Mouse (Mus musculus) ES-Bruce4 (cell line): Measurements from ENCODE around the gene Ncf1. TPM values are rescaled to one million over a fixed set of nuclear protein-coding genes. Genes with fewer than 3 reads are reported as not detected.

Experiments
- H3K27ac ChIP-seq: 2 replicates; pipeline ENCODE4 v1.5.1; 2012; ENCODE audit warnings: low read length, inconsistent platforms; ENCODE audit not compliant: insufficient read depth
- H3K27me3 ChIP-seq: 2 replicates; pipeline ENCODE4 v1.6.1; 2012; ENCODE audit warnings: mild to moderate bottlenecking, low read length, inconsistent platforms; ENCODE audit not compliant: control insufficient read depth, poor library complexity, insufficient read depth, severe bottlenecking
- H3K36me3 ChIP-seq: 2 replicates; pipeline ENCODE4 v1.6.1; 2012; ENCODE audit warnings: inconsistent platforms, mild to moderate bottlenecking, low read length, moderate library complexity; ENCODE audit not compliant: control insufficient read depth, poor library complexity, insufficient read depth, severe bottlenecking
- H3K4me1 ChIP-seq: one replicate; pipeline ENCODE4 v1.8.1; 2011; ENCODE audit warnings: low read length; ENCODE audit not compliant: control insufficient read depth, insufficient read depth
- H3K4me3 ChIP-seq: 2 replicates; pipeline ENCODE4 v1.5.1; 2011; ENCODE audit warnings: low read depth, mild to moderate bottlenecking, low read length
- H3K9ac ChIP-seq: 2 replicates; pipeline ENCODE4 v1.6.1; 2012; ENCODE audit warnings: low read depth, mild to moderate bottlenecking, inconsistent platforms; ENCODE audit not compliant: poor library complexity, severe bottlenecking
- H3K9me3 ChIP-seq: replicated peaks from 2 replicates; pipeline ENCODE4 v1.6.1; 2012; ENCODE audit warnings: mild to moderate bottlenecking, low read length, inconsistent platforms; ENCODE audit not compliant: control insufficient read depth, poor library complexity, insufficient read depth, severe bottlenecking
- CTCF ChIP-seq: IDR thresholded peaks from one replicate; pipeline ENCODE4 v1.8.1; 2011; ENCODE audit warnings: low read depth, low read length
- EP300 ChIP-seq: IDR thresholded peaks from 2 replicates; pipeline ENCODE4 v1.6.1; 2011; ENCODE audit warnings: low read depth, low read length; ENCODE audit not compliant: insufficient read depth
- POLR2A ChIP-seq: IDR thresholded peaks from one replicate; pipeline ENCODE4 v1.8.1; 2011; ENCODE audit warnings: low read length; ENCODE audit not compliant: insufficient read depth
- polyA plus RNA-seq: library from polyadenylated mRNA; stranded (reverse); fragments of >200 nt; gene quantifications from 2 replicates; pipeline ENCODE4 v1.2.4, GENCODE M21; 2011; ENCODE audit warnings: low read depth; ENCODE audit not compliant: missing spikeins, insufficient read depth, insufficient read length

The Ncf1 gene
- polyA plus RNA-seq, 1 experiment = not detected

DNA sequence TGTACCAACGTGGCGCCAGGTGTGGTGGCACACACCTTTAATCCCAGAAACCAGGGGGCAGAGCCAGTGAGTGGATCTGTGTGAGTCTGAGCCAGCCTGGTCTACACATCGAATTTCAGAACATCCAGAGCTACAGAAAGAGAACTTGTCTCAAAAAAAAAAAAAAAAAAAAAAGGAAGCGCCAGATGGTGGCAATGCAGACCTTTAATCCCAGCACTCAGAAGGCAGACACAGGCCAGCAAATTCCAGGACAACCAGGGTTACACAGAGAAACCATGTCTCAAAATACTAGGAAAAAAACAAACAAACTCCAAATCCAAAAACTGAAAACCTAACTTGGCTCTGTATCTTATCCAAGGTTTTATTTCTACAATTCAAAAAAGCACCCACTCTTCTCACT, 41.1 kb upstream of the Ncf1 start:
- Histone ChIP-seq H3K9ac (no peak overlapping the region), H3K36me3 (peaks cover 14% of the 10 kb centered on the region), H3K9me3 (no peaks in the 10 kb centered on the region), H3K27ac (no peak overlapping the region), H3K4me3 (no peak overlapping the region), H3K4me1 (no peaks in the 10 kb centered on the region), H3K27me3 (no peaks in the 10 kb centered on the region)
- TF ChIP-seq CTCF (no peak), EP300 (no peak), POLR2A (no peak)

DNA sequence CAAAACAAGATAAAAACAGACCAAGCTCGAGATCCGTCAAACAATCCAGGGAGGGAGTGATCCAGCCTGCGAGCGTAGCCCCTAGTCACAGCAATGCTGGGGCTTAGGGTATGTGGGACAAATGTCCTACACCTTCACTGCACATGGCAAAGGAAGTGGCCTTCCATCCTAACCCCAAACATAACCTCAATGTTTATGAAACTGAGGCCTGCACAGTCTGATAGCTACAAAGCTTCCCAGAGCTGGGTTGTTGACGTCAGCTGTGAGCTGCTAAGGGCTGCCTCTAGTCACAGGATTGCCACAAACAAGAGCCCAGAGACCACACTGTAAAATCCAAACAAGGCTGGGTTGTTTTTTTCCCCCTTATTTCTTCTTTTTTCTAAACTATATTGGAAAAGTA, 40.3 kb upstream of the Ncf1 start:
- Histone ChIP-seq H3K36me3 (peaks cover 19% of the 10 kb centered on the region), H3K27me3 (no peaks in the 10 kb centered on the region), H3K4me3 (no peak overlapping the region), H3K9ac (no peak overlapping the region), H3K9me3 (no peaks in the 10 kb centered on the region), H3K27ac (no peak overlapping the region), H3K4me1 (no peaks in the 10 kb centered on the region)
- TF ChIP-seq POLR2A (no peak), CTCF (no peak), EP300 (no peak)

DNA sequence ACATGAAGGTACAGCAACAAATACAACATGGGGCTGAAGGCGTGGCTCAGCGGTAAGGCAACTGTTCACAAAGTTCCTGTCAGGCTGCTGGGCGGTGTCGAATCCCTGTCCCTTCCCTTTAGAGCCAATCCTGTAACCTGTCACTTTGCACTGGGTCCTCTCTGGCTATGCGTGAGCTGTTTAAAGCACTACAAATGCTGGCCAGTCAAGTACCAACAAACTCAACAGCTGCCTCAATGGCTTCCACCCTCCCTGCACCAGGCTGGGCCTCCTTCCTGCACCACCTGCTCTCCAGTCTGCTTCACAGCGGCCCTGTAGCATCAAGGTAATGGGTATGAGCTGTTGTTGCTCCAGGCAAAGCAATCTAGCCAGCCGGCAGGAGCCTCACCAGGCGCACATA, 39.3 kb upstream of the Ncf1 start:
- peaks cover 17% of the 10 kb centered on the region for H3K36me3 ChIP-seq
- no peaks in the 10 kb centered on the region for H3K4me1 ChIP-seq

DNA sequence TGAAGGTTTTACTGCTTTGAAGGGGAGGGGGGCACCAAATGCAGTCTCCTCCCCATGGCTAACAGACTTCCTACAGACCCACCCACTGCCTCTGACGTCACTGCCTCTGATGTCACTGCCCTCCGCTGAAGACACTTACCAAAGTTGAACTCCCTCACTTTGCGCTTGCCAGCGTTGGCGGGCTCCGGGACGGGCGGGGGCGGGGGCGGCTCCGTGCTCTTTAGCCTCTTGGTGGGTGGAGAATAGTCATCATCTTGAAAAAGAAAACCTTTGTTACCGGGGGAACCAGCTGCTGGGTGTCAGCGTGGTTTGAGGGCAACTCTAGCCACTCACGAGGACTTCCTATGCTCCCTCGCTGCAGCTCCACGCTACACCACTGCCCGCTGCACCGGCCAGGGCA, 37.0 kb upstream of the Ncf1 start:
- H3K4me3 ChIP-seq = peak overlapping the region; percentile 9; the same call in 1 of the 2 replicates
- H3K9me3 ChIP-seq = no peaks in the 10 kb centered on the region
- H3K9ac ChIP-seq = no peak overlapping the region
- no peak overlapping the region for H3K27ac ChIP-seq
- peaks cover 34% of the 10 kb centered on the region for H3K36me3 ChIP-seq
- no peaks in the 10 kb centered on the region for H3K27me3 ChIP-seq
- TF ChIP-seq CTCF (no peak), EP300 (no peak), POLR2A (no peak)
- no peaks in the 10 kb centered on the region for H3K4me1 ChIP-seq

More for the DNA sequence above, 39.3 kb upstream of the Ncf1 start:
- Histone ChIP-seq H3K9me3 (no peaks in the 10 kb centered on the region), H3K9ac (no peak overlapping the region), H3K4me3 (no peak overlapping the region), H3K27ac (no peak overlapping the region), H3K27me3 (no peaks in the 10 kb centered on the region)
- TF ChIP-seq POLR2A (no peak), EP300 (no peak), CTCF (no peak)

DNA sequence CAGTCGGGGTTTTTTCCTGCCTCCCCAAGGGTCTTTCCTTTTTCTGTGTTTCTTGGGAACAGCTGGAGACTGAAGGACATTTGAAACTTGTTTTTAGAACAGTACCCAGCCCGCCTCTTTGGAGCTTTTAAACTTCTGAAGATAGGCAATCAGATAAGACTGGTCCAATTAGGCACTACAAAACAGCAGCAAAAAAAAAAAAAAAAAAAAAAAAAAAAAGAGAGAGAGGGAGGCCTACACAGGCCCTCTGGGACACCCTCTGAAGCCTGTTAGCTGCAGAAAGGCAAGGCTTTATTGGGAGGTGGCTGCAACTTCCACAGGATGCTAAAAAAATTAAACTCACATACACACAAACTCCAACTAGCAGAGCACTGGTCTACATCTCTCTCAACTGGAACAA, 36.5 kb upstream of the Ncf1 start:
- H3K9ac ChIP-seq = no peak overlapping the region
- TF ChIP-seq POLR2A (no peak), CTCF (no peak), EP300 (no peak)
- peaks cover 39% of the 10 kb centered on the region for H3K36me3 ChIP-seq
- no peak overlapping the region for H3K27ac ChIP-seq
- no peaks in the 10 kb centered on the region for H3K4me1 ChIP-seq
- no peaks in the 10 kb centered on the region for H3K27me3 ChIP-seq
- no peaks in the 10 kb centered on the region for H3K9me3 ChIP-seq
- H3K4me3 ChIP-seq = no peak overlapping the region

DNA sequence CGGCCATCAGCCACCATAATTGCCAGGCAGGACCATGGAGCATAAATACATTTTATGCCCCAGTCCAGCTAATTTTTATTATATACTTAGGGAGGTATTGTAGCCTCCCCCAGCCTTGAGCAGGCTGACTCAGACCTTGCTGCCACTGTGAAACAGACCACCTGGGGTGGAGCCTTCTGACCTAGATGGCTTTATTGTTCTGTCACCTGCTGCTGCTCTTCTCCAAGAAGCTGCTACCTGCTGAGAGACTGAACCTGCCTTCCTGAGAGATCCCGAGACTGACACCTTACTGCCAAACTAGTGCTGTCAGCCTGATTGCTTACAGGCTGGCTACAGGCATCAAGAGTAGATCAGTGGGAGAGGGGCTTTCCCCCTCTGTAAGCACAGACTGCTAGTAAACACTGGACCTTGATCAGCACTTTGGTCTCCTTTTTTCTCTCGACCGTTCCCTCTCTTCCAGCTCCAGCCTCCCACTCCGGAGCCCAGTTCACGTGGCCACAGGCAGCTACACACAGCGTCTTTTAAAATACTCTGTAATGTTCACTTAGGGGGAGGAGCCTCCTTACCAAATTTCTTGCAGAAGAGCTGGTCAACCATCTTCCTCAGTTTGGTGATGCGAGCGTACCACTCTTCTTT, 30.7 kb upstream of the Ncf1 start:
- H3K27me3 ChIP-seq = no peaks in the 10 kb centered on the region

More for the DNA sequence above, 30.7 kb upstream of the Ncf1 start:
- no peaks in the 10 kb centered on the region for H3K4me1 ChIP-seq
- no peak overlapping the region for H3K4me3 ChIP-seq
- H3K36me3 ChIP-seq = peaks cover 45% of the 10 kb centered on the region
- no peak for TF ChIP-seq CTCF
- no peak for TF ChIP-seq EP300
- no peak for TF ChIP-seq POLR2A
- peaks cover 8% of the 10 kb centered on the region for H3K9me3 ChIP-seq
- no peak overlapping the region for H3K9ac ChIP-seq
- no peak overlapping the region for H3K27ac ChIP-seq
